Mouse (Mus musculus) neural tube, embryonic 13.5 days (tissue): ENCODE data around the gene Vpreb2. TPM values are rescaled to one million over a fixed set of nuclear protein-coding genes. Genes with fewer than 3 reads are reported as not detected.
"Not testable (repeated sequence)": the region's sequence is repeated elsewhere in the genome, so short reads cannot be mapped to it uniquely, and the experiment has no call there.

Experiments
- ATAC-seq: fragments of 200-750 bp; cut with Nextera tagmentation; 2 replicates; pipeline ENCODE4 v1.8.0; 2017; ENCODE audit warnings: low read depth, mild to moderate bottlenecking, moderate TSS enrichment, moderate library complexity
- H3K27ac ChIP-seq: fragments of 300-500 bp; sonication (generic); replicated peaks from 2 replicates; pipeline ENCODE4 v1.5.1; 2015; ENCODE audit warnings: moderate library complexity, mild to moderate bottlenecking, inconsistent platforms
- H3K27me3 ChIP-seq: fragments of 300-500 bp; sonication (generic); 2 replicates; pipeline ENCODE4 v1.6.1; 2015; ENCODE audit warnings: mild to moderate bottlenecking, inconsistent platforms
- H3K36me3 ChIP-seq: fragments of 300-500 bp; sonication (generic); 2 replicates; pipeline ENCODE4 v1.6.1; 2015; ENCODE audit warnings: mild to moderate bottlenecking, inconsistent platforms
- H3K4me1 ChIP-seq: fragments of 300-500 bp; sonication (generic); replicated peaks from 2 replicates; pipeline ENCODE4 v1.6.1; 2015; ENCODE audit warnings: inconsistent platforms
- H3K4me2 ChIP-seq: fragments of 300-500 bp; sonication (generic); 2 replicates; pipeline ENCODE4 v1.6.1; 2015; ENCODE audit warnings: inconsistent platforms, mild to moderate bottlenecking, moderate library complexity
- H3K4me3 ChIP-seq: fragments of 300-500 bp; sonication (generic); 2 replicates; pipeline ENCODE4 v1.5.1; 2015; ENCODE audit warnings: mild to moderate bottlenecking, inconsistent platforms
- H3K9ac ChIP-seq: fragments of 300-500 bp; sonication (generic); 2 replicates; pipeline ENCODE4 v1.6.1; 2015; ENCODE audit warnings: moderate library complexity, mild to moderate bottlenecking, inconsistent platforms
- H3K9me3 ChIP-seq: fragments of 300-500 bp; sonication (generic); 2 replicates; pipeline ENCODE4 v1.6.1; 2016; ENCODE audit warnings: inconsistent platforms
- WGBS: fragments of 180-500 bp; shearing (Covaris S2); methylation state at CpG from one replicate; pipeline ENCODE4 v1.1.7; 2015; 5-methylcytosine and 5-hydroxymethylcytosine counted together
- polyA plus RNA-seq: library from polyadenylated mRNA; unstranded; fragments of >200 nt; fragmentation: Nextera tagmentation; extraction: Ambion mirVana; gene quantifications from 2 replicates; pipeline ENCODE4 v1.2.1, GENCODE M21; 2015

Vpreb2 gene
- polyA plus RNA-seq, 1 experiment from 2014 or later = not detected

DNA sequence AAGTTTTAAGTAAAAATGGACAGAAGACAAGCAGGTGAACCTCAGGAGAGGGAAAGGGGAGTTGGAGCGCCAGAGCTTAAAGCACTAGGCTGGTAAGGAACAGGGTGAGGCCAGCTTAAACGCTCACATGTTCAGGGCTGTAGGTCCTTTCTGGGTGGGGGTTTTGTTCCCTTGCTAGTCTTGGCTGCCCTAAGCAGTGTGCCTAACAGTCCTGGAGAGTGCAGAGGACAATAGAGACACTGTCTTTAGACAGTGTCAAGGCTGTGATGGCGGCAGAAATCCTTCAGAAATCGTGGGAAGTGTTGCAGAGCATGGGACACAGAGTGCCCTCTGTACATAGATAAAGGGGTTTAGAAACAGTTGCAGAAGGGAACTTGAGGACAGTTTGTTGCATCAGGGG, 30.2 kb upstream of the Vpreb2 start:
- Histone ChIP-seq H3K27ac (no peak overlapping the region), H3K36me3 (no peaks in the 10 kb centered on the region), H3K9me3 (no peaks in the 10 kb centered on the region), H3K27me3 (no peaks in the 10 kb centered on the region), H3K4me3 (no peak overlapping the region), H3K9ac (no peak overlapping the region), H3K4me2 (no peak overlapping the region), H3K4me1 (peaks cover 16% of the 10 kb centered on the region)
- WGBS = 46% methylated on average over 4 of the region's 4 CpGs
- no peak; the same call in 1 of the 2 replicates for ATAC-seq

DNA sequence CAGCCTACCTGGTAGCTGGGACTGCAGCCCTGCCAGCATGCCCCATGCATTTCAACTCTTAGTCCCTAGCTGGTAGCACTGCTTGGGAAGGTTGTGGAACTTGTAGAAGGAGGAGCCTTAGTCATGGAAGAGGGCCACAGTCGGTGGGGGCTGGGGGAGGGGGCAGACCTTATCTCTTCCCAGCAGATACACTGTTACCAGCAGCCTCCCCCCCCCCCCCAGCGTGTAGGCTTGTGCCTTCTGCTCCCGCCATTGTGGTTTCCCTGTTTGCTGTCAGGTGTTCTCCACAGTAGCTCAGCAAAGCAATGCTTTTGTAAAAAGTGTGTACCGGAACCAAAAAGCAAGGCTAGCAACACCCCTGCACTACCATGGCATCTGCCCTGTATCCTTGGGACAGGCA, 28.6 kb upstream of the Vpreb2 start:
- no peak for ATAC-seq
- Histone ChIP-seq H3K4me2 (no peak overlapping the region), H3K9ac (no peak overlapping the region), H3K4me3 (no peak overlapping the region), H3K27ac (no peak overlapping the region), H3K27me3 (no peaks in the 10 kb centered on the region), H3K9me3 (no peaks in the 10 kb centered on the region), H3K36me3 (no peaks in the 10 kb centered on the region), H3K4me1 (peaks cover 16% of the 10 kb centered on the region)
- WGBS = 97% methylated on average over 4 of the region's 4 CpGs

DNA sequence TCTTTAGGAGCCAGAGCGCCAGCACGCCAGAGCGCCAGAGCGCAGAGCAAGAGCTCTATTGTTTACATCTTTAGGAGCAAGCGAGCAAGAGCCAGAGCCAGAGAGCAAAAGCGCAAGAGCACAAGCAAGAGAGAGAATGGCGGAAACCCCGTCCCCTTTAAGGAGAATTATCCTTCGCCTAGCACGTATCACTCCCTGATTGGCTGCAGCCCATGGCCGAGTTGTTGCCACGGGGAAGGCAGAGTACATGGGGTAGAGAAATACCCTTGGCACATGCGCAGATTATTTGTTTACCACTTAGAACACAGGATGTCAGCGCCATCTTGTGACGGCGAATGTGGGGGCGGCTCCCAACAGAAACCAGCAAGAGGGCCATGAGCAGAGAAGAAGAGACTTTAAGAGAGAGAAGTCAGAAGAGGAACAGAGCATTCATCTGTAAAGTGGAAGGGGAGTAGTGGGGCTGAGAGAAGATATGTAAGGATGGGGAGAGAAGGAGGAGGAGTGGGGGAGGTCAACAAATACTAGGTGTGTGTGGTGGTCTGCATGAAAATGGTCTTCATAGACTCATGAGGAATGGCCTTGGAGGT, 24.1 kb upstream of the Vpreb2 start:
- not testable (repeated sequence) for ATAC-seq, H3K36me3 ChIP-seq, H3K9me3 ChIP-seq, H3K4me2 ChIP-seq, H3K9ac ChIP-seq, H3K27ac ChIP-seq, H3K27me3 ChIP-seq, H3K4me3 ChIP-seq, H3K4me1 ChIP-seq
- WGBS = 97% methylated on average over 17 of the region's 17 CpGs

DNA sequence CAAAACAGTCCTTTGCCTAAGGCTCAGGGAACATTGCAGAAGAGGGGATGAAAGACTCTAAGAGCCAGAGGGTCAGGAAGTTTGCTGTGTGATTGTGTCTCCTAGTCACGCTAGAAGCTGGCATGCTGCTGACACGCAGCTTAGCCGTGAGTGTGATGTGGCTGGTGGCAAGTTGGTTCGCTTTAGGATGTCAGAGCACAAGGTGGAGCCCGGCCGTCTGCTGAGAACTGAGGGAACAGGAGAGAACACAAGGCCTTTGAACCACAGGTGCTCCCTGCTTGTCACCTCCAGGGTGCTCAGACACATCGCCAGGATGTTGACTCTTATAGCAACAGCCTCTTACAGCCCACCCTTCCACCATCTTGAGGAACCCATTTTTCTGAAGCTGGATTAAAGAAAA, 18.1 kb upstream of the Vpreb2 start:
- WGBS = 78% methylated on average over 7 of the region's 7 CpGs
- Histone ChIP-seq H3K36me3 (no peaks in the 10 kb centered on the region), H3K4me2 (no peak overlapping the region), H3K27ac (no peak overlapping the region), H3K9me3 (no peaks in the 10 kb centered on the region), H3K4me1 (no peaks in the 10 kb centered on the region), H3K4me3 (no peak overlapping the region), H3K9ac (no peak overlapping the region), H3K27me3 (no peaks in the 10 kb centered on the region)
- ATAC-seq = no peak

DNA sequence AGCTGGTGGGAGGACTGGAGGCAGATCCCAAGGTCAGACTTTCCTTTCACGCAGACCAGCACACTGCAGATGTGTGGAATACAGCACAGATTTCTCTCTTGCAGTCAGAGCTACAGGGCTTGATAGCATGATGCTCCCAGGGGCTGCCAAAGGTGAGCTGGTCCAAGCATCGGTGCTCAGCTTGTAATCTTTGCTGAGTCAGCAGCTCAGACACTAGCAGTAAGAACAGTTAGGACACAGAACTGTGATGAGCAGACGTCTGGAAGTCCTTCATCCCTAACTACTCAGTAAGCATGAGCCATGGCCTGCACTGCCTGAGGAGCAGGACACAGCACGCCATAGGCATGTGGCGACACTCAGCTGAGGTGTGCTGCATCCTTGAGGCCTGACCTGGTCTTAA, 8.4 kb upstream of the Vpreb2 start:
- Histone ChIP-seq H3K4me2 (no peak overlapping the region), H3K27ac (no peak overlapping the region), H3K36me3 (no peaks in the 10 kb centered on the region), H3K4me1 (no peaks in the 10 kb centered on the region), H3K9me3 (no peaks in the 10 kb centered on the region), H3K4me3 (no peak overlapping the region), H3K27me3 (no peaks in the 10 kb centered on the region; the same call in 1 of the 2 replicates), H3K9ac (no peak overlapping the region)
- ATAC-seq = no peak
- 75% methylated on average over 5 of the region's 5 CpGs for WGBS

DNA sequence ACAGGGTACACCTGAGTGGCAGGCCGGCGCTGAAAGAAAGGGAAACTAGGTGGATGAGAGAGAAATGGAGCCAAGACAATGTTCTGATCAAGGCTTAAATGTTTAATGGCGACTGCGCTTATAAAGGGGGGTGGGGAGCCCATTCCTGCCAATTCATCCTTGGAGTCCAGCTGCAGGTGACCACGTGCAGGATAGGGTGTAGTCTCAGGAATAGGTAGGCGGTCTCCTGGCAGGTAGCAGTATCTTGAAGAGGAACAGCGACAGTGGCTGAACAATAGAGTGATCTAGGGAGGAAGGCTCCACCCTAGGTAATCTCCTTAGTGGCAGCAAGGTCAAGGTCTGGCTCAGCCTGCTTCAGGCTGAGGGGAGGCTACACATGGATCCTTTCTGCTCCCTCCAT, 2.4 kb upstream of the Vpreb2 start:
- H3K9me3 ChIP-seq, H3K9ac ChIP-seq, H3K4me1 ChIP-seq, H3K4me2 ChIP-seq, H3K27ac ChIP-seq, H3K36me3 ChIP-seq, H3K4me3 ChIP-seq, H3K27me3 ChIP-seq, ATAC-seq: not testable (repeated sequence)
- 69% methylated on average over 7 of the region's 7 CpGs for WGBS

DNA sequence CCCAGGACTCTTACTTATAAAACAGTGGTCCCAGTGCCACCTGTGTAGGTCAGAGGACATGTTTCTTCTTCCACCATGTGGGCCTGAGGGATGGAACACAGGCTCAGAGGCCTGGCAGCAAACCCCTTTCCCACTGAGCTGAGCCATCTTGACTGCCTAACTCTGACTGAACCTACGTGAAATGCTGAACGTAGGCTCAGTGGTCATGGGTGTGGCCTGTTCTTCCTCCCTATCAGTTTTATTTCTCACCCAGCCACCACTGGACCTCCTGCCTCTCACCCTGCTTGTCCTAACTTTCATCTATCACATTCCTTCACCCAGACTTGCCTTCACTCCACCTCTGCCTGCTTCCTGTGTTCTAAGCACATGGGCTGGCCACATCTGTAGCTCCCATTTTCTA, 3.0 kb downstream of the Vpreb2 start:
- no peak overlapping the region for H3K27ac ChIP-seq
- H3K9me3 ChIP-seq = no peaks in the 10 kb centered on the region
- WGBS = 90% methylated on average over 2 of the region's 2 CpGs
- no peaks in the 10 kb centered on the region for H3K4me1 ChIP-seq
- H3K4me3 ChIP-seq = no peak overlapping the region
- no peak for ATAC-seq
- peaks cover 5% of the 10 kb centered on the region for H3K27me3 ChIP-seq
- H3K36me3 ChIP-seq = no peaks in the 10 kb centered on the region
- no peak overlapping the region for H3K4me2 ChIP-seq
- H3K9ac ChIP-seq = no peak overlapping the region

DNA sequence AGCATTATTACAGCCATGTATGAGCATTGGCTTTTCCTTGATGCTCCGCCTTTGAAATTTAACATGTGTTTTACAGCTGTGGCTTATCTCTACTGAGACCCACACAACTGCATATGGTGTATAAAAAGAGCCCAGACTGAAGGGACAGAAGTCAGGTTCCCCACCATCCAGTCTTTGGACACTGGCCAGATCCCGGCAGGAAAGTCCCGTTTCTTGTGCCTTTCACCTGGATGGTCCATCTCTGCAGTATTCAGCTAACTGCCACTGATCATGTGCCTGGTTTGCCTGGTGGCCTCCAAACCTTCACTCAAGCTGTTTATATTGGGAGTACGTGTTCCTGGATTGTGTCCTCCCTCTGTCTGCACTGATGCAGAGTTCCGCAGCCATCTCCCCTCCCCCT, 4.0 kb downstream of the Vpreb2 start:
- no peak for ATAC-seq
- Histone ChIP-seq H3K9ac (no peak overlapping the region), H3K4me1 (no peaks in the 10 kb centered on the region), H3K27ac (no peak overlapping the region), H3K4me3 (no peak overlapping the region), H3K4me2 (no peak overlapping the region), H3K36me3 (no peaks in the 10 kb centered on the region), H3K27me3 (peaks cover 5% of the 10 kb centered on the region; the same call in 1 of the 2 replicates), H3K9me3 (no peaks in the 10 kb centered on the region; the same call in 1 of the 2 replicates)
- 67% methylated on average over 5 of the region's 5 CpGs for WGBS

DNA sequence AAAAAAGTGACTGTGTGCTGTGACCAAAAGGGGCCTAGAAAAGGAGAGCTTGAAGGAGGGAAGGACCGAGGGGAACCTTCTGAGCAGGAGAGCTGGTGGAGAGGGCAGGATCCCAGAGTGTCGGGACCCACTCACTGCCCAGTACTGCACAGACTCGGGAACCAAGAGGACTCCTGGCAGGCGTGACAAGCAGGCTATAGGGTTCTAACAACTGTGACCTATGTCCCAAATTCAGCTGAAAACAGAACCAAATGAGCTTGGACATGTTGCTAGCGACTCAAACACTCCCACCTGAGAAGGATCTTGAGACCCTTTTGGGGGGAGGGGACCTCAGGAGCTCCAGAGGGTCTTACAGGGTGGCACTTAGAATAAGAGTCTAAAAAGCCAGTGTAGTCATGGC, 4.8 kb downstream of the Vpreb2 start:
- H3K9me3 ChIP-seq = peaks cover 3% of the 10 kb centered on the region
- H3K27me3 ChIP-seq = peaks cover 5% of the 10 kb centered on the region; the same call in 1 of the 2 replicates
- no peaks in the 10 kb centered on the region for H3K4me1 ChIP-seq
- H3K9ac ChIP-seq = no peak overlapping the region
- no peak for ATAC-seq
- H3K36me3 ChIP-seq = no peaks in the 10 kb centered on the region
- H3K27ac ChIP-seq = no peak overlapping the region
- no peak overlapping the region for H3K4me2 ChIP-seq
- 64% methylated on average over 5 of the region's 5 CpGs for WGBS
- no peak overlapping the region for H3K4me3 ChIP-seq

DNA sequence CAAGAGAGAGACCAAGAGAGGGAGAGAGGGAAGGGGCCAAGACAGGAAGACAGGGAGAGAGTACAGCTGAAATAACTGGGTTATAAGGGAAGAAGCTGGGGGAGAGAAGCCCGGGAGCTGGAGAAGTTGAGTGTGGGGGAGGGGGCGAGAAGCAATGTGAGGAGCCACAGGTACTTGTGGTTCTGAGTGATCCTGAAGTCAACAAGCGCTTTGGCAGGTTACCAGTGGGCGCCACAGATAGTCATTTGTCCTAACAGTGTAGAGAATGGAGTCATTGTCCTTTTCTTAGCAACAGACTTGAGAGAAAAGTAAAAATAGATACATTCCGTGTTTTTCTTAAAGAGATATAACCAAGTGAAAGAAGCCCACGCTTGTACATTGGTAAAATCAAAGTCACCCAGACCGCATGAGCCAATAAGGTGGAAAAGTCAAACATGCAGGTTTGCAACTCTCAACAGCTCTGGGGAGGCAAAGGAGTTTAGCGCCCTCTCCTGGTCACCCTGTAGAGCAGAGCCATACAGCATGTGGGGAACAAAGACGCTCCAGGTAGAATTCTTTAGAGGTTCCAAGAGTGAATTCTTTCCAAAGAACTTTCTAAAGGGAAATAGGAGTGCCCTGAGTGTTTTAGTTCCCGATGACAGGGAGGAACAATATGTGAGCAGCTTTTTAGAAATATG, 6.4 kb downstream of the Vpreb2 start:
- Histone ChIP-seq H3K9ac (no peak overlapping the region), H3K36me3 (no peaks in the 10 kb centered on the region), H3K9me3 (peaks cover 11% of the 10 kb centered on the region), H3K27me3 (peaks cover 5% of the 10 kb centered on the region; the same call in 1 of the 2 replicates), H3K27ac (no peak overlapping the region), H3K4me2 (no peak overlapping the region), H3K4me3 (no peak overlapping the region), H3K4me1 (no peaks in the 10 kb centered on the region)
- 61% methylated on average over 10 of the region's 10 CpGs for WGBS
- ATAC-seq = no peak

DNA sequence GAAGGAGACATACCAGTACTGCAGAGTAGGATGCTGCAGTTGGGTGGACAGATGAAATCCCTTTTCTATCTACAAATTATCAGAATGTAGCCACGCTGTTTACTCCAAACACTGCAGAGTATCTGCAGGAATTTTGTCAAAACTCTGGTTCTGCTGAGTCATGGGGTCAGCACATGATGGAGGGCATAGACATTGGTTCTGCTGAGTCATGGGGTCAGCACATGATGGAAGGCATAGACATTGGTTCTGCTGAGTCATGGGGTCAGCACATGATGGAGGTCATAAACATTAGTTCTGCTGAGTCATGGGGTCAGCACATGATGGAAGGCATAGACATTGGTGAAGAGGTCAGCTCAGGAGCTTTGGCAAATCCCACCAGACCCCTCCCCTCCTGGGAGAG, 7.5 kb downstream of the Vpreb2 start:
- H3K9ac ChIP-seq = no peak overlapping the region
- WGBS = 88% methylated on average over 1 of the region's 1 CpGs
- no peak overlapping the region for H3K4me3 ChIP-seq
- no peaks in the 10 kb centered on the region for H3K36me3 ChIP-seq
- no peak overlapping the region for H3K4me2 ChIP-seq
- no peak overlapping the region for H3K27ac ChIP-seq
- no peak for ATAC-seq
- H3K9me3 ChIP-seq = peaks cover 22% of the 10 kb centered on the region
- H3K4me1 ChIP-seq = no peaks in the 10 kb centered on the region
- peaks cover 5% of the 10 kb centered on the region; the same call in 1 of the 2 replicates for H3K27me3 ChIP-seq

DNA sequence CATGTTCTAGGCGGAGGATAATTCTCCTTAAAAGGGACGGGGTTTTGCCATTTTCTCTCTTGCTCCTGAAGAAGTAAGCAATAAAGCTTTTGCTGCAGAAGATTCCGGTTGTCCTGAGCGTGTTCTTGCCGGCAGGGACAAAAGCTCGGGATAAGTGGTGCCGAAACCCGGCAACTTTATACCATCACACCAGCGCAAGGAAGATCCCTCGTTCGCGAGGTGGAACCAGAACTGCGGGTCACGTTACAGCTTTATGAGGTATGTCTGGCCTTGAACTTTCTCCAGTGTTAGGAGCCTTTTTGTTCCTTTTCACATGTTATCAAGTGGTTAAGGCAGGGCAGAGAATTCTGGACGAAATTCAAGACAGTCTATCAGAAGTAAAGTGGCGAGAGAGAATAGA, 12.1 kb downstream of the Vpreb2 start:
- H3K4me3 ChIP-seq, H3K4me1 ChIP-seq, ATAC-seq, H3K4me2 ChIP-seq, H3K27ac ChIP-seq, H3K9ac ChIP-seq, H3K27me3 ChIP-seq, H3K36me3 ChIP-seq: not testable (repeated sequence)
- WGBS = 96% methylated on average over 16 of the region's 16 CpGs
- peaks cover 22% of the 10 kb centered on the region for H3K9me3 ChIP-seq

DNA sequence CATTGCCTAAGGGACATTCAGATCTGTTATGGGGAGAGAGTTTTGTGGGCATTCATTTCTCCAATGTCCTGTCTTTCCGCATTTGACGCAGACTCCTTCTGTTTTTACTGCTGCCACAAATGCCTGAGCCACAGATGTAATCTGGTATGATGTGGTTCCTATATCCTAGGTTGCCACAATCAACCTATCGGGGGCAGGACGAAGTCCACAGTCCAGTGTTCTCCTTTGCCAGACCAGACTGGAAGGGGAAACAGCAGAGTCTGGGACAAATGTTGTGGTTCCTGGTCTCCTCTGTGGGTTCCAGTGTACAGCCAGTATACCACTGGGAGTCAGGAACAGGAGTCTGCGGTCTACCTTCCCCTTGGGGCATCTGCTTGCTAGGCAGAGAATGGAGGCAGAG, 19.4 kb downstream of the Vpreb2 start:
- 88% methylated on average over 5 of the region's 5 CpGs for WGBS
- no peak for ATAC-seq
- H3K4me2 ChIP-seq = no peak overlapping the region

More for the DNA sequence above, 19.4 kb downstream of the Vpreb2 start:
- Histone ChIP-seq H3K9me3 (no peaks in the 10 kb centered on the region), H3K4me3 (no peak overlapping the region), H3K4me1 (no peaks in the 10 kb centered on the region), H3K9ac (no peak overlapping the region), H3K36me3 (no peaks in the 10 kb centered on the region), H3K27ac (no peak overlapping the region), H3K27me3 (no peaks in the 10 kb centered on the region)
